Mouse (Mus musculus): ENCODE measurements around the gene Stk4.

DNA sequence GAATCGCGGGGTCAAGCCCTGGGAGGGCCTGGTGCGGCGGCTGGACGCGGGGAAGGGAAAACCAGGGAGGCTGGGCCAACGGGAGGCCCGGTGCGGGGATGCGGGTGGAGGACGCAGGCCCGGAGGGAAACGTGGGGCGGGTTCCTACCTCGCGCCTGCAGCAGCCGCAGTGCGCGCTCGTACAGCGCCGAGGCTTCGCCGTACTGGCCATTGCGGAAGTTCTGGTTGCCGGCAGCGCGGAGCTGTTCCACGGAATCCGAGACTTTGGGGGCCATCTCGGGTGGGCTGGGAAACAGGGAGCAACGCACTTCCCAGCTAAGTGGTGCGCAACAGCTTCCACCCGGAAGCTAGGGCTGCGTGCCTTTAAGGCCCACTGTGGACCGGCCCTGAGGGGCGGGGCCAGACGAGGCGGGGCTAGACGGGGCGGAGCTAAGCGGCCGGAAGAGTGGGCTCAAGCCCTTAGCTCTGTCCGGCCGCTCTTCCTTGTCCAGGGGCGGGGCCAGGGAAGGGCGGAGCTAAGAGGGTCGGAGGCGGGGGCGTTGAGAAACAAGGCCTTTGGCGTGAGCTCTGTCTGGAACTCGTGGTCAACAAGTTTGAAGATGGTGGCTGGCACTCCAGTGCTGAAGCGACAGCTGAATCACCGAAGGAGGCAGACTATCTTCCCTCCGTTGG, 779 bp downstream of the Stk4 start, which contains the start of gene Tomm34:
- peak; percentile 97 for TF ChIP-seq POLR2A (IDR thresholded peaks at IDR 0.05; ENCODE audit: low read depth, low read length)
- TF ChIP-seq EP300 (IDR thresholded peaks at IDR 0.05; ENCODE audit: low read length) = no peak
- no peak for TF ChIP-seq MAFK (IDR thresholded peaks at IDR 0.05; ENCODE audit: insufficient replicate concordance, low read length)
- TF ChIP-seq USF1 (IDR thresholded peaks at IDR 0.05; ENCODE audit: low read depth, low read length) = no peak
- no peak for TF ChIP-seq CTCF (conservative IDR thresholded peaks at IDR 0.05 in 1 of 2, IDR thresholded peaks at IDR 0.05 in 1 of 2; ENCODE audit: low read depth in 2 of 2, low read length in 2 of 2)
- no peak for TF ChIP-seq ZC3H11A (IDR thresholded peaks at IDR 0.05; ENCODE audit: low read depth, low read length)
- peak; percentile 65 for TF ChIP-seq HCFC1 (IDR thresholded peaks at IDR 0.05; ENCODE audit: low read depth, low read length)
